Comparison of ENCODE assay signal across 8 mouse cellular contexts in genomic region chr6:147091136-147092120, GRCm38 (mm10). TPM values are rescaled to one million over a fixed set of nuclear protein-coding genes. Genes with fewer than 3 reads are reported as not detected.
DNase-seq lines count a peak whose midpoint lies in the region; ATAC-seq and TF ChIP-seq lines count a peak whose summit lies in the region.

Klhl42 (plus strand) TSS chr6:147091379.

- peak within 1 kb of the TSS; percentile 92 for H3K9ac ChIP-seq in embryonic facial prominence, embryonic 15.5 days
- H3K9ac ChIP-seq in heart, embryonic 12.5 days, result peak within 1 kb of the TSS; percentile 91
- peak within 1 kb of the TSS; percentile 79 for H3K9ac ChIP-seq in kidney, postnatal 0 days (ENCODE audit: low read depth, low read length)
- peak within 1 kb of the TSS; percentile 71 for H3K9ac ChIP-seq in liver, adult 2 months (ENCODE audit: low read depth, low read length)

- WGBS in embryonic facial prominence, embryonic 15.5 days, result under 1% methylated on average over 99 of the region's 99 CpGs
- WGBS in heart, embryonic 12.5 days, result under 1% methylated on average over 99 of the region's 99 CpGs
- under 1% methylated on average over 95 of the region's 99 CpGs for WGBS in kidney, postnatal 0 days
- WGBS in liver, adult 2 months, result under 1% methylated on average over 99 of the region's 99 CpGs

- peak within 1 kb of the TSS; percentile 82 for H3K27ac ChIP-seq in embryonic facial prominence, embryonic 15.5 days (replicated peaks)
- H3K27ac ChIP-seq in heart, embryonic 12.5 days (ENCODE audit: poor library complexity, severe bottlenecking), result peak within 1 kb of the TSS; percentile 72
- H3K27ac ChIP-seq in kidney, postnatal 0 days, result peak within 1 kb of the TSS; percentile 83
- H3K27ac ChIP-seq in liver, adult 2 months (replicated peaks; ENCODE audit: insufficient read depth, low read depth, low read length), result peak within 1 kb of the TSS; percentile 64

- peak within 1 kb of the TSS; percentile 58 for H3ac ChIP-seq in myocyte (ENCODE audit: control insufficient read depth, insufficient read length)

- peak within 1 kb of the TSS; percentile 98 for H3K4me2 ChIP-seq in embryonic facial prominence, embryonic 15.5 days (replicated peaks)
- peak within 1 kb of the TSS; percentile 98 for H3K4me2 ChIP-seq in heart, embryonic 12.5 days
- H3K4me2 ChIP-seq in kidney, postnatal 0 days (ENCODE audit: low read length), result peak within 1 kb of the TSS; percentile 99
- peak within 1 kb of the TSS; percentile 94 for H3K4me2 ChIP-seq in myocyte (ENCODE audit: low read depth)

- H3K36me3 ChIP-seq in embryonic facial prominence, embryonic 15.5 days, result peaks cover 8% of the 10 kb centered on the region; the same call in 1 of the 2 replicates
- peaks cover 22% of the 10 kb centered on the region for H3K36me3 ChIP-seq in heart, embryonic 12.5 days
- H3K36me3 ChIP-seq in kidney, postnatal 0 days (ENCODE audit: insufficient read depth, low read length), result no peaks in the 10 kb centered on the region
- no peaks in the 10 kb centered on the region for H3K36me3 ChIP-seq in liver, adult 2 months (ENCODE audit: control insufficient read depth, insufficient read depth, low read length)
- H3K36me3 ChIP-seq in myocyte (ENCODE audit: control insufficient read depth, insufficient read depth), result peaks cover 4% of the 10 kb centered on the region

- TF ChIP-seq CTCF in kidney, postnatal 0 days (IDR thresholded peaks at IDR 0.05; ENCODE audit: low read depth), result no peak
- TF ChIP-seq CTCF in liver, adult 2 months (IDR thresholded peaks at IDR 0.05; ENCODE audit: low read depth, low read length), result peak; percentile 3; the same call in 1 of the 2 replicates

- peak; percentile 79 to 83 for DNase-seq in B cell, adult 2 months
- peak; percentile 48 to 65 for DNase-seq in adrenal gland, postnatal 4 days (ENCODE audit: low spot score in 2 of 2)
- peak; percentile 82 for DNase-seq in kidney, postnatal 0 days (ENCODE audit: low spot score)
- DNase-seq in liver, adult 2 months (ENCODE audit: extremely low read depth, low read depth, low spot score), result peak; percentile 65
- peak; percentile 70 to 86 for DNase-seq in spleen, postnatal 4 days (ENCODE audit: low spot score in 2 of 2)

- peaks cover 33% of the 10 kb centered on the region for H3K4me1 ChIP-seq in embryonic facial prominence, embryonic 15.5 days
- peaks cover 36% of the 10 kb centered on the region for H3K4me1 ChIP-seq in heart, embryonic 12.5 days (replicated peaks)
- peaks cover 8% of the 10 kb centered on the region; the same call in 1 of the 2 replicates for H3K4me1 ChIP-seq in kidney, postnatal 0 days (replicated peaks; ENCODE audit: insufficient read depth, low read length)
- peaks cover 14% of the 10 kb centered on the region for H3K4me1 ChIP-seq in liver, adult 2 months (ENCODE audit: control insufficient read depth, insufficient read depth, low read length)

- 0 out of 2 replicates have a peak, but pooled peaks have one; percentile 53 for TF ChIP-seq POLR2A in liver, adult 2 months (IDR thresholded peaks at IDR 0.05; ENCODE audit: extremely low read depth, insufficient read depth, low read length)
- TF ChIP-seq POLR2A in myocyte (IDR thresholded peaks at IDR 0.05; ENCODE audit: insufficient read length, low read depth), result peak; percentile 84

- ATAC-seq in embryonic facial prominence, embryonic 15.5 days (ENCODE audit: insufficient number of reproducible peaks, low FRiP score, low TSS enrichment, low read depth), result peak; percentile 87
- peak; percentile 87 for ATAC-seq in heart, embryonic 12.5 days (ENCODE audit: insufficient number of reproducible peaks, low FRiP score)
- peak; percentile 87 for ATAC-seq in kidney, postnatal 0 days (replicated peaks; ENCODE audit: low FRiP score, low read depth)

- H3K27me3 ChIP-seq in embryonic facial prominence, embryonic 15.5 days, result no peaks in the 10 kb centered on the region
- H3K27me3 ChIP-seq in heart, embryonic 12.5 days (replicated peaks), result peaks cover 10% of the 10 kb centered on the region; the same call in 1 of the 2 replicates
- no peaks in the 10 kb centered on the region for H3K27me3 ChIP-seq in kidney, postnatal 0 days (ENCODE audit: insufficient read depth, low read length)
- H3K27me3 ChIP-seq in liver, adult 2 months (ENCODE audit: control insufficient read depth, insufficient read depth, low read length), result no peaks in the 10 kb centered on the region
- no peaks in the 10 kb centered on the region for H3K27me3 ChIP-seq in myocyte (ENCODE audit: control insufficient read depth, insufficient read depth, insufficient read length)

- peaks cover 11% of the 10 kb centered on the region for H3K79me2 ChIP-seq in liver, adult 2 months (ENCODE audit: control insufficient read depth, insufficient read depth, low read length)
- H3K79me2 ChIP-seq in myocyte (ENCODE audit: control insufficient read depth, insufficient read depth), result peaks cover 24% of the 10 kb centered on the region

- H3K9me3 ChIP-seq in embryonic facial prominence, embryonic 15.5 days (replicated peaks), result no peaks in the 10 kb centered on the region
- H3K9me3 ChIP-seq in heart, embryonic 12.5 days (replicated peaks), result no peaks in the 10 kb centered on the region
- no peaks in the 10 kb centered on the region for H3K9me3 ChIP-seq in kidney, postnatal 0 days (replicated peaks; ENCODE audit: low read length)

- H3K4me3 ChIP-seq in embryonic facial prominence, embryonic 15.5 days (replicated peaks), result peak within 1 kb of the TSS; percentile 89
- peak within 1 kb of the TSS; percentile 81 for H3K4me3 ChIP-seq in heart, embryonic 12.5 days
- peak within 1 kb of the TSS; percentile 84 for H3K4me3 ChIP-seq in kidney, postnatal 0 days (replicated peaks; ENCODE audit: low read depth, low read length)
- peak within 1 kb of the TSS; percentile 91 for H3K4me3 ChIP-seq in liver, adult 2 months (ENCODE audit: insufficient read depth, low read depth, low read length)
- peak within 1 kb of the TSS; percentile 67 for H3K4me3 ChIP-seq in myocyte

TF ChIP-seq in myocyte, 11 proteins besides CTCF, POLR2A, EP300 and RAD21:
- TF ChIP-seq MYOG (IDR thresholded peaks at IDR 0.05; ENCODE audit: control insufficient read depth in 1 of 3, insufficient read depth in 1 of 3, insufficient read length in 2 of 3, low read depth in 2 of 3), result peak in 2 of 3 experiments; percentile 45 to 54
- TF ChIP-seq POLR2AphosphoS2 (IDR thresholded peaks at IDR 0.05; ENCODE audit: insufficient read length, low read depth), result peak; percentile 86
- no peak for TF ChIP-seq MYOD1 (IDR thresholded peaks at IDR 0.05; ENCODE audit: control insufficient read depth in 1 of 3, insufficient read length in 2 of 3, low read depth in 2 of 3)

RNA-seq across cellular contexts. Expression of gene Klhl42, which starts in this region (rescaled TPM):
- 10 to 100 TPM; 26.6 to 27.2 TPM for total RNA-seq in adrenal gland, postnatal 4 days (2021)
- polyA plus RNA-seq in embryonic facial prominence, embryonic 15.5 days (2015; fragmentation: Nextera tagmentation; extraction: Ambion mirVana), result 9.6 TPM in 2 replicates
- polyA plus RNA-seq in heart, embryonic 12.5 days (2016; fragmentation: Nextera tagmentation; extraction: Ambion mirVana), result 7.4 and 7.9 TPM in 2 replicates
- polyA plus RNA-seq in kidney, postnatal 0 days (2015; fragmentation: Nextera tagmentation; extraction: Ambion mirVana), result 5.7 and 6.0 TPM in 2 replicates
- total RNA-seq in liver, adult 2 months (2014; rRNA removed), result 8.8 and 9.1 TPM in 2 replicates
- polyA plus RNA-seq in liver, adult 2 months (2012; rRNA removed), result 5.4 and 6.9 TPM in 2 replicates
- 2.2 TPM for polyA plus RNA-seq in myocyte (2012; fragmentation: generic; extraction: Trizol)

Comparison
In these comparisons a context has a peak if more than half of its experiments do, and no peak if none do; other contexts are left out.
1. Peak in every context shown above with its lines: DNase-seq, ATAC-seq, H3K4me3 ChIP-seq and H3K27ac ChIP-seq.